Mouse (Mus musculus): Measurements from ENCODE around the gene Sertad1. TPM values are rescaled to one million over a fixed set of nuclear protein-coding genes. Genes with fewer than 3 reads are reported as not detected.
A peak's percentile ranks its signal among the peaks of the same experiment; 100 is the strongest.

The Sertad1 gene
- polyA plus RNA-seq (2016; fragmentation: Nextera tagmentation; extraction: Ambion mirVana): 31.1 and 32.0 TPM in 2 replicates

DNA sequence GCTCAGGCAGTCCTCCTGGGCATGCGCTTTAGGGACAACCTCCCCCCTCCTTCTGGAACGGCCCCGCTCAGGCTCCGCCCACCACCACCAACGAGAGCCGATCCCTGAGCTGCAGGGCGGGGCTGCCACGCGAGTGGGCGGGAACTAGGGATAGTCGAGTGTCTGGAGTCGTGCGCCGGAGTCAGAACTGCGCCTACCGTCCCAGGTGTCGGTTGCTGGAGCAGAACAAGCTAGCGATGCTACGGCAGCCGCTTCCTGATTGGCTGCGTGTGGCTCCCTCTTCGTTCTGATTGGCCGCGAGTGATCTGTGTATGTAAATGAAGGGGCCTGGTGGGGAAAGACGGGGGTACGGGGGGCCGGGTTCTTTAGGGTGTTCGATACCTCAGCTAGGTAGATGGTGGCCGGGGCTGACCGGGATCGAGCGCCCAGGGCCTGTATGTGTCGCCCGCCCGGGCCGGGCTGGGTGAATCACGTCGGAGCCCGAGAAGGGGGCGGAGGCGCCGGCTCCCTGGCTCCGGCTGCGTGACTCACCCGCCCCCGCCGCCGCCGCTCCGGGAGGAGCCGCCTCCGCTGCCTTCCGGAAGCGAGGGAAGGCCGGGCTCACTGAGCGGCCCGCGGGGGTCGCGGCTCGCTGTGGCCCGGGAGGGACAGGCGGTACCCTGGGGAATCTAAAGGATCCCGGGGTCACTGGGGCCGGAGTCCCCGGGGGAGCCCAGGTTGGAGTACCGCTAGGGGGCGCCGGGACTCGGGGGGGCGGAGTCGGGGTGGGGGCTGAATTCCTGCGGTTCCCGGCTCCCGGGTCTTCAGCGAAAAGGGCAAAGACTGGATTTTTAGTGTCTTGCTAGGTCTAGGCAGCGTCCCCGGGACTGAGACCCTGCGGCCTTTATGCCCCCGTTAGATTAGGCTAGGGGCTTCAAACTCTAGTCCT lies at the start of gene Sertad1:
TSS of gene Sertad1 (plus strand) at position 141 of the 928 bp plus-strand sequence.
- Histone ChIP-seq H3K9ac (peak within 1 kb of the TSS; percentile 78), H3K4me3 (peak within 1 kb of the TSS; percentile 66), H3K36me3 (peaks cover 5% of the 10 kb centered on the region; the same call in 1 of the 2 replicates), H3K4me2 (replicated peaks) (peak within 1 kb of the TSS; percentile 74), H3K9me3 (no peaks in the 10 kb centered on the region), H3K4me1 (peaks cover 18% of the 10 kb centered on the region), H3K27me3 (no peaks in the 10 kb centered on the region), H3K27ac (peak within 1 kb of the TSS; percentile 97)
- WGBS: under 1% methylated on average over 75 of the region's 80 CpGs
- ATAC-seq (ENCODE audit: insufficient number of reproducible peaks, insufficient read depth, low FRiP score, low TSS enrichment): peak; percentile 95

DNA sequence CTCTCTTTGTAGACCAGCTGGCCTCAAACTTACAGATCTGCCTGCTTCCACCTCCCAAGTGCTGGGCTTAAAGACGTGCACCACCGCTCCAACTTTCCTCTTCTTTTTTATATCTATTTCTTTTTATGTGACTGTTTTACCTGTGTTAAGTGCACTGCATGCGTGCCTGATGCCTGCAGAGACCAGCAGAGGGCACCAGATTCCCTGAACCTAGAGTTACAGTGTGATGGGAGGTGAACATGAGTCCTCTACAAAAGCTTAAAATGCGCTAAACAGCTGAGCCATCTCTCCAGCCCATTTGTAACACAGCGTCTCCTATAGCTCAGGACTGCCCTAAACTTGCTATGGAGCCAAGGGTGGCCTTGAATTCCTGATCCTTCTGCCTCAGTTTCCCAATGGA lies 49.2 kb upstream of the Sertad1 start:
- no peak overlapping the region for H3K27ac ChIP-seq
- 52% methylated on average over 5 of the region's 5 CpGs for WGBS
- no peak overlapping the region for H3K4me2 ChIP-seq (replicated peaks)
- no peak overlapping the region for H3K4me3 ChIP-seq
- H3K4me1 ChIP-seq: no peaks in the 10 kb centered on the region
- no peak for ATAC-seq (ENCODE audit: insufficient number of reproducible peaks, insufficient read depth, low FRiP score, low TSS enrichment)
- no peaks in the 10 kb centered on the region for H3K36me3 ChIP-seq
- no peak overlapping the region for H3K9ac ChIP-seq
- peaks cover 23% of the 10 kb centered on the region for H3K27me3 ChIP-seq
- no peaks in the 10 kb centered on the region for H3K9me3 ChIP-seq

- no peaks in the 10 kb centered on the region for H3K36me3 ChIP-seq
- 78% methylated on average over 4 of the region's 4 CpGs for WGBS
- H3K4me1 ChIP-seq: no peaks in the 10 kb centered on the region
- no peak overlapping the region for H3K4me2 ChIP-seq (replicated peaks)
- no peak overlapping the region for H3K27ac ChIP-seq
- no peak for ATAC-seq (ENCODE audit: insufficient number of reproducible peaks, insufficient read depth, low FRiP score, low TSS enrichment)
- no peak overlapping the region for H3K4me3 ChIP-seq
- H3K27me3 ChIP-seq: peaks cover 10% of the 10 kb centered on the region; the same call in 1 of the 2 replicates
- H3K9ac ChIP-seq: no peak overlapping the region
- H3K9me3 ChIP-seq: no peaks in the 10 kb centered on the region
These were observed 46.7 kb upstream of the Sertad1 start for GRCm38 (mm10) chr7:27440014-27440413.

DNA sequence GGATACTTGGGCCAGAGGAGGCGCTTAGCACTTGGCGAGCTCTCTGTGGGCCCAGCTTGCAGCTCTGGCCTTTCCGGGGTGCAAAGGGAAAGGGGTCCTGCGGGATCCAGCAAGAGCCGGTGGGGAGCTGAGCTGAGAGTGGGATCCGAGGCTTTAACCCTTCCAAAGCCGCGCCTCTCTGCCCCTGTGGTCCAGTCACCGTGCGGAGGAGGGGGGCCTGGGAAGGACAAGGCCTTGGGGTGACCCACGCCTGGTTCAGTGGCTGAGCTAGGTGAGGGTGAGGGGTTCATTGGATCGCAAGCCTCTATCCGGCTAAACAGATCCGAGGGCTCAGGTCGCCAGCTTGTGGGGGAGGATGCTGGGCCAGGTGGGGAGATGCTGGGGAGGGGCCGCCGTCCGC lies 40.7 kb upstream of the Sertad1 start:
- Histone ChIP-seq H3K4me3 (peak overlapping the region; percentile 45), H3K27ac (no peak overlapping the region), H3K27me3 (peaks cover 32% of the 10 kb centered on the region), H3K9me3 (no peaks in the 10 kb centered on the region), H3K9ac (peak overlapping the region; percentile 69), H3K36me3 (no peaks in the 10 kb centered on the region), H3K4me2 (replicated peaks) (peak overlapping the region; percentile 97), H3K4me1 (peaks cover 10% of the 10 kb centered on the region; the same call in 1 of the 2 replicates)
- WGBS: 2% methylated on average over 18 of the region's 18 CpGs
- ATAC-seq (ENCODE audit: insufficient number of reproducible peaks, insufficient read depth, low FRiP score, low TSS enrichment): no peak

GRCm38 (mm10) chr7:27446521-27447418 lies 39.9 kb upstream of the Sertad1 start:
- Histone ChIP-seq H3K9ac (peak overlapping the region; percentile 69), H3K27me3 (peaks cover 32% of the 10 kb centered on the region), H3K27ac (no peak overlapping the region), H3K9me3 (no peaks in the 10 kb centered on the region), H3K4me2 (replicated peaks) (peak overlapping the region; percentile 97), H3K36me3 (no peaks in the 10 kb centered on the region), H3K4me3 (peak overlapping the region; percentile 59), H3K4me1 (peaks cover 10% of the 10 kb centered on the region; the same call in 1 of the 2 replicates)
- WGBS: 11% methylated on average over 37 of the region's 53 CpGs
- ATAC-seq (ENCODE audit: insufficient number of reproducible peaks, insufficient read depth, low FRiP score, low TSS enrichment): peak; percentile 9; the same call in 1 of the 2 replicates

DNA sequence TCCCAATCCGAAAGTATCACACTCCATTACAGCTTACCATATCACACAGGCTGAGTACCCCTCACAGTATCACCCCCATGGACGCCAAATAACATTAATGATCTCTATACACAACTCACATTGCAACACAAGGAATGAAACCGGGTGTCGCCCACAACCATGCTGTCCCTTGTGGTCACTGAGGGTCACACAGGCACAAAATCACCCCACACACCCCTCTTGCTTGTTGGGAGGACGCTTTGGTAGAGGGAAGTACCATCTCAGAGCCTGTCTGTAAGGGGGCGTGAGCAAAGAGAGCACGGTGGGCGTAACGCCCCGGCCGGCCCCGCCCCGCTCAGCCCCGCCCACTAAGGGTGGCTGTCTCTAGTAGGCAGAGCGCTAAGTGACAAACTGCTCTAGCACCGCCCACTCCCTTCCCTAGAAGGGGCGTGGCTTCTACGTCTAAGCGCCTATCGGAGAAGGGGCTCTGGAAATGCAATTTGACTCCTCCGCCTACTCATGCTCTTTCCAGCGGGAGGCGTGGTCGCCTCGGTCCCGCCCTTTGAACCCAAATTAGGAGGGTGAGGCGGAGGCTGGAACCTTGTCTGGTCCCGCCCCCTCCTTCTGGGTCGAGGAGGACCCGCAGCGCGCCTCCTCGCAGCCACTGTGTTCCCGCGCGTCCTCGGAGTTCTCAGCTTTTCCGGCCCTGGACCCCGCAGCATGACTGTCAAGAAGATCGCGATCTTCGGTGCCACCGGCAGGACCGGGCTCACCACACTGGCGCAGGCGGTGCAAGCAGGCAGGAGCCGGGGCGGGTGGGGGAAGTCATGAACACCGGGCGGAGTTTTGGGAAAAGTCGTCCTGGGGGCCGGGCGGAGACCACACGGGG lies 39.1 kb upstream of the Sertad1 start, which contains the start of the genes Sptbn4 and Blvrb:
TSS of gene Sptbn4 (minus strand) at position 268 of the 868 bp plus-strand sequence.
TSS of gene Blvrb (plus strand) at position 560 of the 868 bp plus-strand sequence.
- H3K4me3 ChIP-seq: peak within 1 kb of the TSS; percentile 59
- WGBS: 1% methylated on average over 54 of the region's 54 CpGs
- H3K27ac ChIP-seq: no peak within 1 kb of the TSS
- peaks cover 32% of the 10 kb centered on the region for H3K27me3 ChIP-seq
- H3K36me3 ChIP-seq: no peaks in the 10 kb centered on the region
- H3K4me2 ChIP-seq (replicated peaks): peak within 1 kb of the TSS; percentile 97
- ATAC-seq (ENCODE audit: insufficient number of reproducible peaks, insufficient read depth, low FRiP score, low TSS enrichment): peak; percentile 92
- H3K9ac ChIP-seq: peak within 1 kb of the TSS; percentile 69
- H3K4me1 ChIP-seq: peaks cover 10% of the 10 kb centered on the region; the same call in 1 of the 2 replicates
- no peaks in the 10 kb centered on the region for H3K9me3 ChIP-seq

GRCm38 (mm10) chr7:27448421-27449206 lies 38.1 kb upstream of the Sertad1 start:
- peak overlapping the region; percentile 66 for H3K9ac ChIP-seq
- WGBS: 59% methylated on average over 15 of the region's 15 CpGs

DNA sequence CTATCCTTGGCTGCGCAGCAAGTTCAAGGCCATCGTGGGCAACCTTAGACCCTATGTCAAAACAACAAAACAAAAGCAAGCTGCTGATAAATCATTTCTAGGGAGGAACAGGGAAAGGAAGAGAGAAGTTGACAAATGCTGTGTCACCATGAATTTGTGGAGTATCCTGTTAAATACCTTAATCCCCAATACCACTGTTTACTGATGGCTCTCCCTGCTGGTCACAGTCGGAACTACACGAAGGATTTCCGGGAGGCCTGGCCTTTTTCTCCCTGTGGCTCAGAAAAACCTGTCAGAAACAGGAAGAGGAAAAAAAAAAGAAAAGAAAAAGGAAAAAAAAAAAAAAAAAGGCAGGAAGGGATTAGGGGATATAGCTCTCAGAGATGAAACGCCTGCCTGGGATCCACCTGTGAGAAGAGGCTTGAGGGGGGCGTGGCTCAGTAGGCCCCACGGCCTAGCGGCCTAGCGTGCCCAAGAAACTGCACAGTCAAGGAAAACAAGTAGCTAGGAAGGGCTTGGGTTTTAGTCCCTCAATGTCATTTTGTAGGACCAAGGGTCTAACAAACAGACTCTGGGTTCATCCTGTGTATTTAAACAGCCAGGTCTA lies 37.4 kb upstream of the Sertad1 start:
- peaks cover 10% of the 10 kb centered on the region; the same call in 1 of the 2 replicates for H3K4me1 ChIP-seq
- no peak overlapping the region for H3K27ac ChIP-seq
- whole genome bisulfite sequencing: 54% methylated on average over 10 of the region's 10 CpGs
- no peak overlapping the region for H3K9ac ChIP-seq
- no peak overlapping the region for H3K4me3 ChIP-seq
- no peaks in the 10 kb centered on the region for H3K36me3 ChIP-seq
- no peak for ATAC-seq (ENCODE audit: insufficient number of reproducible peaks, insufficient read depth, low FRiP score, low TSS enrichment)
- H3K4me2 ChIP-seq (replicated peaks): no peak overlapping the region
- no peaks in the 10 kb centered on the region for H3K9me3 ChIP-seq
- H3K27me3 ChIP-seq: peaks cover 31% of the 10 kb centered on the region

More at GRCm38 (mm10) chr7:27448421-27449206, 38.1 kb upstream of the Sertad1 start:
- H3K4me2 ChIP-seq (replicated peaks): peak overlapping the region; percentile 97
- peak overlapping the region; percentile 59 for H3K4me3 ChIP-seq
- H3K27me3 ChIP-seq: peaks cover 32% of the 10 kb centered on the region
- H3K4me1 ChIP-seq: peaks cover 10% of the 10 kb centered on the region; the same call in 1 of the 2 replicates
- H3K9me3 ChIP-seq: no peaks in the 10 kb centered on the region
- no peaks in the 10 kb centered on the region for H3K36me3 ChIP-seq
- ATAC-seq (ENCODE audit: insufficient number of reproducible peaks, insufficient read depth, low FRiP score, low TSS enrichment): no peak
- no peak overlapping the region for H3K27ac ChIP-seq

DNA sequence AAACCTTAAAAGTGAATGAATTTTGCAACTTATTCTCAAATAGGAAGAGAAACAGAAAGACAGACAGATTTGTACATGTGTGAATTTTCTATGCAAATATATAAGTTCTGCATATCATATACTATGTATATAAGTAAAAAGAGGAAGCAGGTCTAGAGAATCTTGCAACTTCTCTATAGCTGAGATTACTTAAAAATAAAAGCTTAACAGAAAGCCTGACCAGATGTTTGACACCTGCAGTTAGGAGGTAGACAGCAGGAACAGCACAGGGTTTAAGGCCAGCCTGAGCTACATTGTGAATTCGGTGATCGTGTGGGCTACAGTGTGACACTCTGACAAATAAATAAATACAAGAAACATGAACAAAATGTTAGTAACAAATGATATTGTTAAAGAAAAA lies 35.4 kb upstream of the Sertad1 start:
- Histone ChIP-seq H3K9me3 (no peaks in the 10 kb centered on the region), H3K4me2 (replicated peaks) (no peak overlapping the region), H3K9ac (no peak overlapping the region), H3K27me3 (peaks cover 11% of the 10 kb centered on the region), H3K4me3 (no peak overlapping the region), H3K27ac (no peak overlapping the region), H3K36me3 (no peaks in the 10 kb centered on the region), H3K4me1 (peaks cover 10% of the 10 kb centered on the region; the same call in 1 of the 2 replicates)
- no peak for ATAC-seq (ENCODE audit: insufficient number of reproducible peaks, insufficient read depth, low FRiP score, low TSS enrichment)
- 93% methylated on average over 2 of the region's 2 CpGs for WGBS

All from embryonic facial prominence, embryonic 12.5 days (tissue).